Mouse (Mus musculus): ENCODE data around the gene Zfp160. TPM values are rescaled to one million over a fixed set of nuclear protein-coding genes. Genes with fewer than 3 reads are reported as not detected.

Zfp160 gene
- total RNA-seq, 2 experiments from 2014 or later, result 23.1 to 32.4 TPM

Other genes starting within 250 kb of the Zfp160 start
- not detected in 2 replicates for gene Vmn1r228, start 222.7 kb upstream of the Zfp160 start, total RNA-seq (2014; fragmentation: Nextera tagmentation)
- gene Vmn1r228, start 222.7 kb upstream of the Zfp160 start, total RNA-seq (2017), result not detected in 2 replicates
- not detected in 2 replicates for gene Vmn1r229, start 197.3 kb upstream of the Zfp160 start, total RNA-seq (2014; fragmentation: Nextera tagmentation)
- gene Vmn1r229, start 197.3 kb upstream of the Zfp160 start, total RNA-seq (2017), result not detected in 2 replicates
- not detected in 2 replicates for gene Vmn1r230, start 168.5 kb upstream of the Zfp160 start, total RNA-seq (2014; fragmentation: Nextera tagmentation)
- gene Vmn1r230, start 168.5 kb upstream of the Zfp160 start, total RNA-seq (2017), result not detected in 2 replicates
- gene Vmn1r231, start 103.8 kb upstream of the Zfp160 start, total RNA-seq (2014; fragmentation: Nextera tagmentation), result not detected in 2 replicates
- gene Vmn1r231, start 103.8 kb upstream of the Zfp160 start, total RNA-seq (2017), result not detected in 2 replicates
- not detected in 2 replicates for gene Vmn1r232, start 89.2 kb upstream of the Zfp160 start, total RNA-seq (2014; fragmentation: Nextera tagmentation)
- gene Vmn1r232, start 89.2 kb upstream of the Zfp160 start, total RNA-seq (2017), result not detected in 2 replicates
- 220 and 318 TPM in 2 replicates for gene Ppp2r1a, start 63.6 kb upstream of the Zfp160 start, total RNA-seq (2014; fragmentation: Nextera tagmentation)
- gene Ppp2r1a, start 63.6 kb upstream of the Zfp160 start, total RNA-seq (2017), result 119 and 128 TPM in 2 replicates
- not detected in 2 replicates for gene Vmn1r233, start 12.4 kb upstream of the Zfp160 start, total RNA-seq (2014; fragmentation: Nextera tagmentation)
- gene Vmn1r233, start 12.4 kb upstream of the Zfp160 start, total RNA-seq (2017), result not detected in 2 replicates
- gene Vmn1r234, start 217.2 kb downstream of the Zfp160 start, total RNA-seq (2014; fragmentation: Nextera tagmentation), result not detected in 2 replicates
- not detected in 2 replicates for gene Vmn1r234, start 217.2 kb downstream of the Zfp160 start, total RNA-seq (2017)
- not detected in 2 replicates for gene Vmn1r235, start 247.5 kb downstream of the Zfp160 start, total RNA-seq (2014; fragmentation: Nextera tagmentation)
- not detected in 2 replicates for gene Vmn1r235, start 247.5 kb downstream of the Zfp160 start, total RNA-seq (2017)